Mouse (Mus musculus) forebrain, embryonic 11.5 days (tissue): Measurements from ENCODE around the gene Sh2d5. TPM values are rescaled to one million over a fixed set of nuclear protein-coding genes. Genes with fewer than 3 reads are reported as not detected.

ENCODE experiments used
- ATAC-seq: fragments of 200-750 bp; cut with Nextera tagmentation; replicated peaks from 2 replicates; pipeline ENCODE4 v1.8.0; 2017; ENCODE audit warnings: moderate TSS enrichment; ENCODE audit not compliant: low FRiP score
- DNase-seq: peaks from one replicate; pipeline ENCODE4 v3.0.0-alpha.2; 2017; ENCODE audit warnings: low spot score
- H3K27ac ChIP-seq: fragments of 300-500 bp; sonication (generic); 2 replicates; pipeline ENCODE4 v1.5.1; 2014; ENCODE audit warnings: low read depth, low read length
- H3K27me3 ChIP-seq: fragments of 300-500 bp; sonication (generic); 2 replicates; pipeline ENCODE4 v1.6.1; 2014; ENCODE audit warnings: mild to moderate bottlenecking, low read length, mixed read lengths; ENCODE audit not compliant: control insufficient read depth, insufficient read depth
- H3K36me3 ChIP-seq: fragments of 300-500 bp; sonication (generic); 2 replicates; pipeline ENCODE4 v1.6.1; 2014; ENCODE audit warnings: mild to moderate bottlenecking, low read length, moderate library complexity, mixed read lengths; ENCODE audit not compliant: control insufficient read depth, insufficient read depth
- H3K4me1 ChIP-seq: fragments of 300-500 bp; sonication (generic); replicated peaks from 2 replicates; pipeline ENCODE4 v1.6.1; 2014; ENCODE audit warnings: low read length, mixed read lengths; ENCODE audit not compliant: control insufficient read depth, insufficient read depth
- H3K4me2 ChIP-seq: fragments of 300-500 bp; sonication (generic); 2 replicates; pipeline ENCODE4 v1.6.1; 2014; ENCODE audit warnings: low read depth, mild to moderate bottlenecking, low read length, moderate library complexity, mixed read lengths; ENCODE audit not compliant: severe bottlenecking
- H3K4me3 ChIP-seq: fragments of 300-500 bp; sonication (generic); 2 replicates; pipeline ENCODE4 v1.5.1; 2014; ENCODE audit warnings: low read depth, low read length
- H3K9ac ChIP-seq: fragments of 300-500 bp; sonication (generic); 2 replicates; pipeline ENCODE4 v1.6.1; 2014; ENCODE audit warnings: low read length
- H3K9me3 ChIP-seq: fragments of 300-500 bp; sonication (generic); 2 replicates; pipeline ENCODE4 v1.6.1; 2016; ENCODE audit warnings: low read length, mixed read lengths; ENCODE audit not compliant: control insufficient read depth
- WGBS: fragments of 180-500 bp; shearing (Covaris S2); extraction: QIAGEN DNeasy Blood & Tissue Kit; methylation state at CpG from one replicate; pipeline ENCODE4 v1.1.7; 2014; 5-methylcytosine and 5-hydroxymethylcytosine counted together
- polyA plus RNA-seq: library from polyadenylated mRNA; unstranded; fragments of >200 nt; fragmentation: Nextera tagmentation; extraction: Ambion mirVana; gene quantifications from 2 replicates; pipeline ENCODE4 v1.2.1, GENCODE M21; 2014

Sh2d5 gene
- polyA plus RNA-seq, 1 experiment from 2014 or later, result 0.37 TPM

DNA sequence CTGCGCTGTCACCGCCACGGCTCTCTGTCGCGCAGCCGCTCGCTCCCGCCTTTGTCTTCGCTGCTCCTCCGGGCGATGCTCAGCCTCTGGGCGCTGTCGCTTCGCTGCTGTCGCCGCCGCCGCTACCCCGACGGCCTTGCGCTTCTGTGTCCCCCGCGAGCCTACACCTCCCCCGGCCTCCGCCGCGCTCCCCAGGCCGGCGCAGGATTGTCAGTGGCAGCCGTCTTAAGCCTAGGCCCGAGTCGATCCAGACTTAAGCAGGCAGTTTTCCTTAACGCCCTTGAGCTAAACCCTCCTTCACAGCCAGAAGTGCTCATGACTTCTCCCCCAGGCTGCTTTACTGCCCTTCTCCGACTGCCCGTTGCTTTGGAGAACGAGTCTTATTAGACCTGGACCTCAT is 32.8 kb upstream of the Sh2d5 start:
- WGBS, result 1% methylated on average over 33 of the region's 36 CpGs
- H3K4me1 ChIP-seq, result peaks cover 8% of the 10 kb centered on the region; the same call in 1 of the 2 replicates
- H3K27ac ChIP-seq, result peak overlapping the region; percentile 88
- no peaks in the 10 kb centered on the region for H3K27me3 ChIP-seq
- peak overlapping the region; percentile 96 for H3K9ac ChIP-seq
- H3K4me3 ChIP-seq, result peak overlapping the region; percentile 84
- peak; percentile 11; the same call in 1 of the 2 replicates for ATAC-seq
- no peaks in the 10 kb centered on the region; the same call in 1 of the 2 replicates for H3K36me3 ChIP-seq
- no peaks in the 10 kb centered on the region for H3K9me3 ChIP-seq
- DNase-seq, result no peak
- peak overlapping the region; percentile 88 for H3K4me2 ChIP-seq

DNA sequence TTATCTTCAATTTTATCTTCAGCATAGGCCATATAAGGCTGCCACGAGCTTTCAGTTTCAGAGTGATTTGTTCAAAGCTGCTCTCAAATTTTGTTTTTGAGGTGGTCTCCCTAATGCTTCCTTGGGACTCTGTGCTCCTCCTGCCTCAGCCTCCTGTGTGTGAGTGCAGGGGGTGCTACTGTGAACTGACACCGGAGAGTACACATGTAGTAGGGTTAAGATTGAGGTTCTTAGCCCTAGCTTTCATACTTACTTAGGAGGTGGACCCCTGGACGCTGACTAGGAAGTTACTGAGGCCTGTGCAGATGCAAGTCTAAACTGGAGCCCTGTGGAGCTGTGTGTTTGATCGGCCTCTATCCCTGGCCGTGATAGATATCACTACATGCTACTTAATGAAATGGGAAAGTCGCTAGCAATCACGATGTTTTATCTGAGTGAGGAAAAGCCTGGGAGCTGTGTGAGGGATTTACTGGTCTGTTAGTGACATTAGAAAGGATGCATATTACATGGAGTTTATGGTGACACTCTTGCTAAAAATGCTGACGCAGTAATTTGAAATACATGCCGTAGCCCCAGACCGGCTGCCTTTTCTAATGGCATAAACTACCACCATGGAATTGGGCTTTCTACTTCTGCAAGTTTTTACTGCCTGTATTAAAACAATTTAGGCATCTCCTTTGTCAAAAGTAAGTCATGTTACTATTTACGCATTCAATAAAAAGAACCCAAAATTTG is 32.1 kb upstream of the Sh2d5 start:
- peaks cover 8% of the 10 kb centered on the region; the same call in 1 of the 2 replicates for H3K4me1 ChIP-seq
- peak overlapping the region; percentile 88 for H3K4me2 ChIP-seq
- no peaks in the 10 kb centered on the region for H3K27me3 ChIP-seq
- H3K4me3 ChIP-seq, result peak overlapping the region; percentile 84
- peak overlapping the region; percentile 96 for H3K9ac ChIP-seq
- ATAC-seq (no peak), DNase-seq (no peak)
- H3K36me3 ChIP-seq, result no peaks in the 10 kb centered on the region; the same call in 1 of the 2 replicates
- H3K9me3 ChIP-seq, result no peaks in the 10 kb centered on the region
- H3K27ac ChIP-seq, result no peak overlapping the region
- WGBS, result 80% methylated on average over 11 of the region's 11 CpGs

GRCm38 (mm10) chr4:138219331-138219730 is 30.9 kb upstream of the Sh2d5 start:
- no peak for ATAC-seq
- Histone ChIP-seq H3K4me1 (peaks cover 8% of the 10 kb centered on the region; the same call in 1 of the 2 replicates), H3K9me3 (no peaks in the 10 kb centered on the region), H3K4me2 (no peak overlapping the region), H3K4me3 (no peak overlapping the region), H3K9ac (no peak overlapping the region), H3K27me3 (no peaks in the 10 kb centered on the region), H3K36me3 (no peaks in the 10 kb centered on the region; the same call in 1 of the 2 replicates), H3K27ac (no peak overlapping the region)
- WGBS, result 89% methylated on average over 5 of the region's 5 CpGs
- DNase-seq, result no peak

- no peak overlapping the region for H3K4me2 ChIP-seq
- H3K36me3 ChIP-seq, result no peaks in the 10 kb centered on the region; the same call in 1 of the 2 replicates
- 91% methylated on average over 7 of the region's 7 CpGs for WGBS
- no peaks in the 10 kb centered on the region for H3K9me3 ChIP-seq
- peaks cover 8% of the 10 kb centered on the region; the same call in 1 of the 2 replicates for H3K4me1 ChIP-seq
- no peak overlapping the region for H3K4me3 ChIP-seq
- no peak for ATAC-seq
- H3K27ac ChIP-seq, result no peak overlapping the region
- no peaks in the 10 kb centered on the region for H3K27me3 ChIP-seq
- DNase-seq, result no peak
- no peak overlapping the region for H3K9ac ChIP-seq
Observed at GRCm38 (mm10) chr4:138220761-138221160, 29.4 kb upstream of the Sh2d5 start.

DNA sequence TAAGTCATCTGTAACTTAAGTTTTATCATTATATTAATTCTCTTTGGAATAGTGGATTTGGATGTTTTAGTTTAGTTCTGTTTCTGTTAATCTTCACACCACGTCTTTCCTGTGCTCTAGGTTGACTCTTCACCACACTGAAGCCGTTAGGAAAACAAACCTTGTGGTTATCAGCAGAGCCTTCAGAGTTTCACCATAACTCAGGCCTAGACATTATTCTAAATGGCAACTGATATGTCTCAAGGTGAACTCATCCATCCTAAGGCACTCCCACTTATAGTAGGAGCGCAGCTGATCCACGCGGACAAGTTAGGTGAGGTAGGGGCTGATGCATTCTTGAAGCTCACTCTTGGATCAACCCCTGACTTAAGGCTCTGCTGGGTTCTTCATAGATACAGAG is 28.8 kb upstream of the Sh2d5 start:
- no peak overlapping the region for H3K4me3 ChIP-seq
- no peak overlapping the region for H3K4me2 ChIP-seq
- H3K9ac ChIP-seq, result no peak overlapping the region
- H3K27me3 ChIP-seq, result no peaks in the 10 kb centered on the region
- peaks cover 8% of the 10 kb centered on the region; the same call in 1 of the 2 replicates for H3K4me1 ChIP-seq
- ATAC-seq, result no peak
- 89% methylated on average over 5 of the region's 5 CpGs for WGBS
- no peak overlapping the region for H3K27ac ChIP-seq
- DNase-seq, result no peak
- peaks cover 2% of the 10 kb centered on the region; the same call in 1 of the 2 replicates for H3K36me3 ChIP-seq
- H3K9me3 ChIP-seq, result no peaks in the 10 kb centered on the region

GRCm38 (mm10) chr4:138222396-138222795 is 27.8 kb upstream of the Sh2d5 start:
- Histone ChIP-seq H3K27ac (no peak overlapping the region), H3K36me3 (peaks cover 5% of the 10 kb centered on the region; the same call in 1 of the 2 replicates), H3K4me1 (peaks cover 8% of the 10 kb centered on the region; the same call in 1 of the 2 replicates), H3K4me2 (no peak overlapping the region), H3K4me3 (no peak overlapping the region), H3K27me3 (no peaks in the 10 kb centered on the region), H3K9me3 (no peaks in the 10 kb centered on the region), H3K9ac (no peak overlapping the region)
- no peak for ATAC-seq
- DNase-seq, result no peak
- 89% methylated on average over 5 of the region's 5 CpGs for WGBS

GRCm38 (mm10) chr4:138223623-138224022 is 26.6 kb upstream of the Sh2d5 start:
- no peak for ATAC-seq
- no peaks in the 10 kb centered on the region for H3K27me3 ChIP-seq

DNA sequence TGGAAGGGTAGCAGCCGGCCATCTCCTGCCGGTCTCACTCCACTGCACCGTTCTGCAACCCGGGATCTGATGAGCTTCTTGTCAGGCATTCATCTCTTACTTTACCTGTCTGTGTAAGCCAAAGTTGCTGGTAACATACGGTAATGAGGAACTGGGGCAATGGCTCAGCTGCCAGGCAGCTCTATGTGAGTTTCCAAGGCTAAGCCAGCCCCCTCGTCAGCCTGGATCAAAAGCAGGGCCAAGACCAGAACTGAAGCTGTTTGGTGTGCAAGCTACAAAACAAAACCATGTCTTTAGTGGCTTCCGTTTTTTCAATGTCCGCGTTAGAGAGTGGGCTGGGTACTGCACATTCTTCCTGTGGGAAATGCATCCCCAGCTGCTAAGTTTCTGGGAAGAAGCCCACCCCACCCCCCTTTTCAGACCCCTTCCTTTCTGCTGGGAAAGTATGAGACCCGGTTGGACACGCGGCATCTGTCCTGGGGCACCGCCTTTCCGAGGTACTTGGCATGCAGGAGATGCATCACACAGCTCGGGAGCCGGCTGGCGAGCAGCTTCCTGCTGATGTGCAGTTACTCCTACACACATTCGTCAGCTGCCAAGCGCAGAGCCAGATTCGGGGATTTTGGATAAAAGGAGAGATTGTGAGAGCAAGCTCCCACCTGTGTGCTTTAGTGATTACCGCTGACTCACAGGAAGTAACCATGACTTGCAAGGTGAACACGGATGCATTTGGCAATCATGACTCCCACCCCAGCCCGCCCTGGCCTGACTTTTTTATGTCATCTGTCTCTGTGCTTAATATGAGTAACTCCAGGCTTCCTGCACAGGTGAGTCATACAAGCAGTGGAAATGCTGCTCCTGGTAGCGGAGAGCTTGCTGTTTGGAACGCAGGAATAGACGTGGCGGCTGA is 3.2 kb upstream of the Sh2d5 start:
- Histone ChIP-seq H3K4me1 (peaks cover 18% of the 10 kb centered on the region), H3K9ac (no peak overlapping the region), H3K36me3 (peaks cover 8% of the 10 kb centered on the region), H3K4me3 (no peak overlapping the region), H3K27ac (no peak overlapping the region), H3K9me3 (no peaks in the 10 kb centered on the region), H3K27me3 (peaks cover 29% of the 10 kb centered on the region), H3K4me2 (no peak overlapping the region)
- ATAC-seq (no peak), DNase-seq (no peak)
- 79% methylated on average over 27 of the region's 27 CpGs for WGBS

More at GRCm38 (mm10) chr4:138223623-138224022, 26.6 kb upstream of the Sh2d5 start:
- Histone ChIP-seq H3K4me1 (0 out of 2 replicates have a peak, but pooled peaks cover 2% of the 10 kb centered on the region), H3K27ac (no peak overlapping the region), H3K9me3 (no peaks in the 10 kb centered on the region), H3K4me3 (no peak overlapping the region), H3K9ac (no peak overlapping the region), H3K36me3 (peaks cover 10% of the 10 kb centered on the region; the same call in 1 of the 2 replicates), H3K4me2 (no peak overlapping the region)
- WGBS, result 93% methylated on average over 10 of the region's 10 CpGs
- no peak for DNase-seq
